Mouse (Mus musculus) myocyte (in vitro differentiated cells): ENCODE measurements at regions not wholly inside any gene's neighbourhood (a gene's known extent, or its start where the extent isn't known, plus 50 kb on each side); places are given as distances from the start of the nearest gene placed in this dataset.

Source experiments
- CEBPB ChIP-seq: IDR thresholded peaks from 2 replicates; pipeline ENCODE4 v1.6.1; 2011; ENCODE audit warnings: mild to moderate bottlenecking, moderate library complexity; ENCODE audit not compliant: poor library complexity, insufficient read depth, severe bottlenecking
- E2F4 ChIP-seq: IDR thresholded peaks from one replicate; pipeline ENCODE4 v1.6.1; 2011; ENCODE audit warnings: mild to moderate bottlenecking, control low read depth, moderate library complexity; ENCODE audit not compliant: insufficient read depth
- POLR2A ChIP-seq: IDR thresholded peaks from one replicate; pipeline ENCODE4 v1.6.1; 2011; ENCODE audit warnings: low read depth, mild to moderate bottlenecking, control low read depth, moderate library complexity; ENCODE audit not compliant: insufficient read length
- POLR2AphosphoS2 ChIP-seq: IDR thresholded peaks from one replicate; pipeline ENCODE4 v1.6.1; 2011; ENCODE audit warnings: low read depth, control low read depth; ENCODE audit not compliant: insufficient read length
- TCF12 ChIP-seq: IDR thresholded peaks from one replicate; pipeline ENCODE4 v1.6.1; 2011; ENCODE audit warnings: mild to moderate bottlenecking, control low read depth; ENCODE audit not compliant: poor library complexity, insufficient read depth, severe bottlenecking
- TCF3 ChIP-seq: IDR thresholded peaks from one replicate; pipeline ENCODE4 v1.6.1; 2011; ENCODE audit warnings: low read depth, control low read depth; ENCODE audit not compliant: insufficient read length

GRCm38 (mm10) chrX:19943305-19943704, 116.1 kb upstream of the Chst7 start:
- TF ChIP-seq POLR2A (no peak), TCF12 (no peak), E2F4 (no peak), POLR2AphosphoS2 (no peak), TCF3 (no peak), CEBPB (no peak)
